Mouse (Mus musculus): ENCODE results near the gene Chn2. TPM values are rescaled to one million over a fixed set of nuclear protein-coding genes. Genes with fewer than 3 reads are reported as not detected.

Chn2 gene
- polyA plus RNA-seq, 1 experiment from 2014 or later: 16.8 TPM

- no peaks in the 10 kb centered on the region for H3K4me1 ChIP-seq (replicated peaks; ENCODE audit: insufficient read depth, low read length)
- H3K4me3 ChIP-seq (replicated peaks; ENCODE audit: low read depth, low read length): no peak overlapping the region
- DNase-seq (ENCODE audit: low spot score): no peak
- H3K36me3 ChIP-seq (ENCODE audit: insufficient read depth, low read length): no peaks in the 10 kb centered on the region
- H3K9ac ChIP-seq (ENCODE audit: low read depth, low read length): no peak overlapping the region
- H3K9me3 ChIP-seq (replicated peaks; ENCODE audit: low read length): no peaks in the 10 kb centered on the region
- no peak overlapping the region for H3K27ac ChIP-seq
- ATAC-seq (replicated peaks; ENCODE audit: low FRiP score, low read depth): no peak
- WGBS: 82% methylated on average over 5 of the region's 5 CpGs
- H3K4me2 ChIP-seq (ENCODE audit: low read length): no peak overlapping the region
- TF ChIP-seq CTCF (IDR thresholded peaks at IDR 0.05; ENCODE audit: low read depth): no peak
- H3K27me3 ChIP-seq (ENCODE audit: insufficient read depth, low read length): no peaks in the 10 kb centered on the region
Observed at GRCm38 (mm10) chr6:54120889-54121288, 81.5 kb downstream of the Chn2 start.

GRCm38 (mm10) chr6:54124519-54124918 is 85.2 kb downstream of the Chn2 start:
- no peaks in the 10 kb centered on the region for H3K27me3 ChIP-seq (ENCODE audit: insufficient read depth, low read length)
- no peak overlapping the region for H3K27ac ChIP-seq
- H3K9ac ChIP-seq (ENCODE audit: low read depth, low read length): no peak overlapping the region
- H3K9me3 ChIP-seq (replicated peaks; ENCODE audit: low read length): no peaks in the 10 kb centered on the region
- ATAC-seq (replicated peaks; ENCODE audit: low FRiP score, low read depth) (no peak), DNase-seq (ENCODE audit: low spot score) (no peak)
- H3K4me3 ChIP-seq (replicated peaks; ENCODE audit: low read depth, low read length): no peak overlapping the region
- no peaks in the 10 kb centered on the region for H3K4me1 ChIP-seq (replicated peaks; ENCODE audit: insufficient read depth, low read length)
- H3K36me3 ChIP-seq (ENCODE audit: insufficient read depth, low read length): no peaks in the 10 kb centered on the region
- no peak overlapping the region for H3K4me2 ChIP-seq (ENCODE audit: low read length)
- TF ChIP-seq CTCF (IDR thresholded peaks at IDR 0.05; ENCODE audit: low read depth): no peak
- WGBS: 75% methylated on average over 3 of the region's 3 CpGs

GRCm38 (mm10) chr6:54125536-54125935 is 86.2 kb downstream of the Chn2 start:
- TF ChIP-seq CTCF (IDR thresholded peaks at IDR 0.05; ENCODE audit: low read depth): no peak
- 71% methylated on average over 5 of the region's 5 CpGs for WGBS
- Histone ChIP-seq H3K4me1 (replicated peaks; ENCODE audit: insufficient read depth, low read length) (no peaks in the 10 kb centered on the region), H3K27ac (no peak overlapping the region), H3K4me3 (replicated peaks; ENCODE audit: low read depth, low read length) (no peak overlapping the region), H3K4me2 (ENCODE audit: low read length) (no peak overlapping the region), H3K27me3 (ENCODE audit: insufficient read depth, low read length) (no peaks in the 10 kb centered on the region), H3K9ac (ENCODE audit: low read depth, low read length) (no peak overlapping the region), H3K36me3 (ENCODE audit: insufficient read depth, low read length) (no peaks in the 10 kb centered on the region), H3K9me3 (replicated peaks; ENCODE audit: low read length) (no peaks in the 10 kb centered on the region)
- no peak for ATAC-seq (replicated peaks; ENCODE audit: low FRiP score, low read depth)
- no peak for DNase-seq (ENCODE audit: low spot score)

- Histone ChIP-seq H3K9ac (ENCODE audit: low read depth, low read length) (no peak overlapping the region), H3K27ac (no peak overlapping the region), H3K36me3 (ENCODE audit: insufficient read depth, low read length) (no peaks in the 10 kb centered on the region), H3K27me3 (ENCODE audit: insufficient read depth, low read length) (no peaks in the 10 kb centered on the region), H3K4me3 (replicated peaks; ENCODE audit: low read depth, low read length) (no peak overlapping the region), H3K9me3 (replicated peaks; ENCODE audit: low read length) (no peaks in the 10 kb centered on the region), H3K4me1 (replicated peaks; ENCODE audit: insufficient read depth, low read length) (no peaks in the 10 kb centered on the region), H3K4me2 (ENCODE audit: low read length) (no peak overlapping the region)
- WGBS: 83% methylated on average over 9 of the region's 9 CpGs
- no peak for ATAC-seq (replicated peaks; ENCODE audit: low FRiP score, low read depth)
- TF ChIP-seq CTCF (IDR thresholded peaks at IDR 0.05; ENCODE audit: low read depth): no peak
- no peak for DNase-seq (ENCODE audit: low spot score)
Observed at GRCm38 (mm10) chr6:54126225-54126992, 87.1 kb downstream of the Chn2 start.

- H3K4me1 ChIP-seq (replicated peaks; ENCODE audit: insufficient read depth, low read length): no peaks in the 10 kb centered on the region
- 79% methylated on average over 11 of the region's 11 CpGs for WGBS
- ATAC-seq (replicated peaks; ENCODE audit: low FRiP score, low read depth) (no peak), DNase-seq (ENCODE audit: low spot score) (no peak)
- no peaks in the 10 kb centered on the region for H3K36me3 ChIP-seq (ENCODE audit: insufficient read depth, low read length)
- H3K27me3 ChIP-seq (ENCODE audit: insufficient read depth, low read length): no peaks in the 10 kb centered on the region
- TF ChIP-seq CTCF (IDR thresholded peaks at IDR 0.05; ENCODE audit: low read depth): no peak
- no peak overlapping the region for H3K4me3 ChIP-seq (replicated peaks; ENCODE audit: low read depth, low read length)
- H3K9ac ChIP-seq (ENCODE audit: low read depth, low read length): no peak overlapping the region
- no peak overlapping the region for H3K27ac ChIP-seq
- no peak overlapping the region for H3K4me2 ChIP-seq (ENCODE audit: low read length)
- H3K9me3 ChIP-seq (replicated peaks; ENCODE audit: low read length): no peaks in the 10 kb centered on the region
Observed at GRCm38 (mm10) chr6:54126993-54127697, 87.8 kb downstream of the Chn2 start.

- no peak for ATAC-seq (replicated peaks; ENCODE audit: low FRiP score, low read depth)
- H3K27me3 ChIP-seq (ENCODE audit: insufficient read depth, low read length): no peaks in the 10 kb centered on the region
- no peaks in the 10 kb centered on the region for H3K36me3 ChIP-seq (ENCODE audit: insufficient read depth, low read length)
- no peak overlapping the region for H3K9ac ChIP-seq (ENCODE audit: low read depth, low read length)
- WGBS: 81% methylated on average over 1 of the region's 1 CpGs
- no peak overlapping the region for H3K4me3 ChIP-seq (replicated peaks; ENCODE audit: low read depth, low read length)
- no peaks in the 10 kb centered on the region for H3K4me1 ChIP-seq (replicated peaks; ENCODE audit: insufficient read depth, low read length)
- H3K27ac ChIP-seq: no peak overlapping the region
- H3K4me2 ChIP-seq (ENCODE audit: low read length): no peak overlapping the region
- no peak for TF ChIP-seq CTCF (IDR thresholded peaks at IDR 0.05; ENCODE audit: low read depth)
- H3K9me3 ChIP-seq (replicated peaks; ENCODE audit: low read length): no peaks in the 10 kb centered on the region
- no peak for DNase-seq (ENCODE audit: low spot score)
Observed at GRCm38 (mm10) chr6:54128702-54129101, 89.3 kb downstream of the Chn2 start.

Measured in kidney, postnatal 0 days (tissue).